Mouse (Mus musculus): Measurements from ENCODE around the gene Sh3bgrl2. TPM values are rescaled to one million over a fixed set of nuclear protein-coding genes. Genes with fewer than 3 reads are reported as not detected.

The Sh3bgrl2 gene
- polyA plus RNA-seq, 2 experiments = 3.5 to 9.7 TPM

GRCm38 (mm10) chr9:83533044-83533769 is 14.9 kb upstream of the Sh3bgrl2 start:
- H3K9me3 ChIP-seq (ENCODE audit: control insufficient read depth, low read length) = no peaks in the 10 kb centered on the region
- H3K36me3 ChIP-seq (replicated peaks; ENCODE audit: control insufficient read depth, insufficient read depth, low read depth) = no peaks in the 10 kb centered on the region
- ATAC-seq (ENCODE audit: insufficient read depth) (no peak), DNase-seq (ENCODE audit: low read depth in 3 of 3, low spot score in 3 of 3) (no peak)
- no peak for TF ChIP-seq EP300 (IDR thresholded peaks at IDR 0.05; ENCODE audit: low read depth)
- TF ChIP-seq CTCF (IDR thresholded peaks at IDR 0.05; ENCODE audit: low read depth) = no peak
- no peak overlapping the region for H3K27ac ChIP-seq
- H3K4me2 ChIP-seq (ENCODE audit: low read depth) = no peak overlapping the region
- no peak overlapping the region for H3K9ac ChIP-seq (replicated peaks)
- H3K27me3 ChIP-seq (ENCODE audit: control insufficient read depth, insufficient read depth, low read length) = no peaks in the 10 kb centered on the region
- WGBS (ENCODE audit: insufficient replicate concordance) = 49% methylated on average over 5 of the region's 5 CpGs
- peaks cover 0 to 16% of the 10 kb centered on the region in 2 experiments; a peak in 2 of 4 replicates for H3K4me1 ChIP-seq (replicated peaks; ENCODE audit: control insufficient read depth in 2 of 2, insufficient read depth in 2 of 2, low read length in 1 of 2)
- H3K4me3 ChIP-seq (ENCODE audit: insufficient read depth in 1 of 2, low read depth in 2 of 2, low read length in 2 of 2) = no peak overlapping the region

GRCm38 (mm10) chr9:83536959-83537358 is 11.2 kb upstream of the Sh3bgrl2 start:
- Histone ChIP-seq H3K9ac (replicated peaks) (no peak overlapping the region), H3K4me1 (replicated peaks; ENCODE audit: control insufficient read depth in 2 of 2, insufficient read depth in 2 of 2, low read length in 1 of 2) (peaks cover 0 to 20% of the 10 kb centered on the region in 2 experiments; a peak in 2 of 4 replicates), H3K27ac (no peak overlapping the region), H3K36me3 (replicated peaks; ENCODE audit: control insufficient read depth, insufficient read depth, low read depth) (no peaks in the 10 kb centered on the region), H3K4me3 (ENCODE audit: insufficient read depth in 1 of 2, low read depth in 2 of 2, low read length in 2 of 2) (no peak overlapping the region), H3K4me2 (ENCODE audit: low read depth) (no peak overlapping the region), H3K9me3 (ENCODE audit: control insufficient read depth, low read length) (no peaks in the 10 kb centered on the region), H3K27me3 (ENCODE audit: control insufficient read depth, insufficient read depth, low read length) (no peaks in the 10 kb centered on the region)
- ATAC-seq (ENCODE audit: insufficient read depth) (no peak), DNase-seq (ENCODE audit: low read depth in 3 of 3, low spot score in 3 of 3) (no peak)
- TF ChIP-seq CTCF (IDR thresholded peaks at IDR 0.05; ENCODE audit: low read depth) = no peak
- TF ChIP-seq EP300 (IDR thresholded peaks at IDR 0.05; ENCODE audit: low read depth) = no peak
- WGBS (ENCODE audit: insufficient replicate concordance) = 76% methylated on average over 4 of the region's 4 CpGs

GRCm38 (mm10) chr9:83537510-83537909 is 10.6 kb upstream of the Sh3bgrl2 start:
- Histone ChIP-seq H3K4me3 (ENCODE audit: insufficient read depth in 1 of 2, low read depth in 2 of 2, low read length in 2 of 2) (no peak overlapping the region), H3K9ac (replicated peaks) (no peak overlapping the region), H3K36me3 (replicated peaks; ENCODE audit: control insufficient read depth, insufficient read depth, low read depth) (no peaks in the 10 kb centered on the region), H3K27me3 (ENCODE audit: control insufficient read depth, insufficient read depth, low read length) (no peaks in the 10 kb centered on the region), H3K4me1 (replicated peaks; ENCODE audit: control insufficient read depth in 2 of 2, insufficient read depth in 2 of 2, low read length in 1 of 2) (peaks cover 0 to 20% of the 10 kb centered on the region in 2 experiments; a peak in 2 of 4 replicates), H3K27ac (no peak overlapping the region), H3K4me2 (ENCODE audit: low read depth) (no peak overlapping the region), H3K9me3 (ENCODE audit: control insufficient read depth, low read length) (no peaks in the 10 kb centered on the region)
- no peak for TF ChIP-seq EP300 (IDR thresholded peaks at IDR 0.05; ENCODE audit: low read depth)
- TF ChIP-seq CTCF (IDR thresholded peaks at IDR 0.05; ENCODE audit: low read depth) = no peak
- ATAC-seq (ENCODE audit: insufficient read depth) (no peak), DNase-seq (ENCODE audit: low read depth in 3 of 3, low spot score in 3 of 3) (no peak)
- WGBS (ENCODE audit: insufficient replicate concordance) = 43% methylated on average over 2 of the region's 2 CpGs

GRCm38 (mm10) chr9:83537921-83538536 is 10.1 kb upstream of the Sh3bgrl2 start:
- Histone ChIP-seq H3K9me3 (ENCODE audit: control insufficient read depth, low read length) (no peaks in the 10 kb centered on the region), H3K36me3 (replicated peaks; ENCODE audit: control insufficient read depth, insufficient read depth, low read depth) (no peaks in the 10 kb centered on the region), H3K4me2 (ENCODE audit: low read depth) (no peak overlapping the region), H3K9ac (replicated peaks) (no peak overlapping the region), H3K27me3 (ENCODE audit: control insufficient read depth, insufficient read depth, low read length) (no peaks in the 10 kb centered on the region), H3K27ac (no peak overlapping the region), H3K4me3 (ENCODE audit: insufficient read depth in 1 of 2, low read depth in 2 of 2, low read length in 2 of 2) (no peak overlapping the region), H3K4me1 (replicated peaks; ENCODE audit: control insufficient read depth in 2 of 2, insufficient read depth in 2 of 2, low read length in 1 of 2) (peaks cover 0 to 17% of the 10 kb centered on the region in 2 experiments; a peak in 2 of 4 replicates)
- DNase-seq (ENCODE audit: low read depth in 3 of 3, low spot score in 3 of 3) = no peak
- no peak for TF ChIP-seq CTCF (IDR thresholded peaks at IDR 0.05; ENCODE audit: low read depth)
- TF ChIP-seq EP300 (IDR thresholded peaks at IDR 0.05; ENCODE audit: low read depth) = no peak
- ATAC-seq (ENCODE audit: insufficient read depth) = no peak
- 44% methylated on average over 15 of the region's 15 CpGs for WGBS (ENCODE audit: insufficient replicate concordance)

GRCm38 (mm10) chr9:83539809-83540491 is 8.2 kb upstream of the Sh3bgrl2 start:
- WGBS (ENCODE audit: insufficient replicate concordance) = 69% methylated on average over 14 of the region's 14 CpGs
- Histone ChIP-seq H3K27me3 (ENCODE audit: control insufficient read depth, insufficient read depth, low read length) (no peaks in the 10 kb centered on the region), H3K4me2 (ENCODE audit: low read depth) (no peak overlapping the region), H3K4me1 (replicated peaks; ENCODE audit: control insufficient read depth in 2 of 2, insufficient read depth in 2 of 2, low read length in 1 of 2) (peaks cover 0 to 12% of the 10 kb centered on the region in 2 experiments; a peak in 1 of 4 replicates), H3K9me3 (ENCODE audit: control insufficient read depth, low read length) (no peaks in the 10 kb centered on the region), H3K36me3 (replicated peaks; ENCODE audit: control insufficient read depth, insufficient read depth, low read depth) (no peaks in the 10 kb centered on the region), H3K4me3 (ENCODE audit: insufficient read depth in 1 of 2, low read depth in 2 of 2, low read length in 2 of 2) (no peak overlapping the region), H3K27ac (no peak overlapping the region), H3K9ac (replicated peaks) (no peak overlapping the region)
- TF ChIP-seq CTCF (IDR thresholded peaks at IDR 0.05; ENCODE audit: low read depth) (no peak), EP300 (IDR thresholded peaks at IDR 0.05; ENCODE audit: low read depth) (no peak)
- ATAC-seq (ENCODE audit: insufficient read depth) (no peak), DNase-seq (ENCODE audit: low read depth in 3 of 3, low spot score in 3 of 3) (no peak)
